Mouse (Mus musculus) MEL (cell line): ENCODE measurements around the gene Ddx19a.
A peak's percentile ranks its signal among the peaks of the same experiment; 100 is the strongest.

Experiments used
- CHD2 ChIP-seq: IDR thresholded peaks from 2 replicates; pipeline ENCODE4 v1.6.1; 2011; ENCODE audit warnings: low read length, improper control_type of control experiment
- CTCF ChIP-seq, 3 experiments: IDR thresholded peaks in 2 of 3; conservative IDR thresholded peaks in 1 of 3; 2 replicates each; pipeline ENCODE4 v1.5.1; 2011 to 2012; ENCODE audit warnings: low read length in 3 of 3, low read depth in 2 of 3, mild to moderate bottlenecking in 2 of 3, improper control_type of control experiment in 1 of 3, inconsistent platforms in 1 of 3, mixed read lengths in 1 of 3, moderate library complexity in 1 of 3; ENCODE audit not compliant: control insufficient read depth in 1 of 3, insufficient read depth in 1 of 3, poor library complexity in 1 of 3, severe bottlenecking in 1 of 3
- E2F4 ChIP-seq: IDR thresholded peaks from 2 replicates; pipeline ENCODE4 v1.6.1; 2011; ENCODE audit warnings: low read depth, low read length, improper control_type of control experiment, borderline replicate concordance
- EP300 ChIP-seq, 2 experiments: IDR thresholded peaks; 2 replicates each; pipeline ENCODE4 v1.6.1; 2011; ENCODE audit warnings: improper control_type of control experiment in 2 of 2, low read length in 2 of 2, low read depth in 1 of 2, mild to moderate bottlenecking in 1 of 2
- GATA1 ChIP-seq: IDR thresholded peaks from 2 replicates; pipeline ENCODE4 v1.6.1; 2011; ENCODE audit warnings: low read depth, low read length, improper control_type of control experiment
- MAZ ChIP-seq: IDR thresholded peaks from 2 replicates; pipeline ENCODE4 v1.6.1; 2012; ENCODE audit warnings: low read depth, mild to moderate bottlenecking, inconsistent platforms, low read length, improper control_type of control experiment
- POLR2A ChIP-seq, 2 experiments: IDR thresholded peaks; 2 replicates each; pipeline ENCODE4 v1.6.1; 2011 to 2012; ENCODE audit warnings: low read length in 2 of 2, mild to moderate bottlenecking in 2 of 2, control low read depth in 1 of 2, improper control_type of control experiment in 1 of 2, low read depth in 1 of 2, moderate library complexity in 1 of 2; ENCODE audit not compliant: control insufficient read depth in 1 of 2, insufficient read depth in 1 of 2, poor library complexity in 1 of 2
- TBP ChIP-seq: IDR thresholded peaks from 2 replicates; pipeline ENCODE4 v1.8.0; 2011; ENCODE audit warnings: low read depth, low read length, improper control_type of control experiment
- ZC3H11A ChIP-seq: IDR thresholded peaks from 2 replicates; pipeline ENCODE4 v1.6.1; 2012; ENCODE audit warnings: low read depth, mild to moderate bottlenecking, inconsistent platforms, low read length, improper control_type of control experiment
- ZMIZ1 ChIP-seq: IDR thresholded peaks from 2 replicates; pipeline ENCODE4 v1.6.1; 2012; ENCODE audit warnings: low read depth, mild to moderate bottlenecking, inconsistent platforms, low read length, improper control_type of control experiment, moderate library complexity

DNA sequence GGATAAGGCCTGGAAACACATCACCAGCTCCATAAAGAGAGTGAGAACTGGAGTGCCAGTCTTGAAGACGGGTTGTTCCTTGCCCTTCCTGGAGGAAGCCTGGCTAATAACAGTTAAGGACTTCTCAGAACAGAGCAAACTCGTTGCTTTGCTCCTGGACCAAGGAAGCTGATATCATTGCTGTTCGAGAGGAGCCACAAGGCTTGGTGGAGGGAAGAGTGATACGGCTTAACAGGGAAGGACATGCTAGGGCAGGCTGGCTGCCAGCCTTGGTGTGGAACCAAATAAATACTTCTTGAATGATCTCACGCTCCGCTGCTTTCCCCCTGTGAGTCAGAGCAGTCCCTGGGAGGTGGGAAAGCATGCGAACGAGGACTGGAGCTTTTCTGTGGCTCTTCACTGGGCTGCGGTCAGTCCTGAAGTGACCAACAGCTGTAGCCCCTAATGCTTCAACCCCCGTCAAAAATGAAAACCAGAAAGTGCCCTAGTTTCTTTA, 56.1 kb downstream of the Ddx19a start:
- no peak for TF ChIP-seq CTCF (IDR thresholded peaks at IDR 0.05 in 2 of 3, conservative IDR thresholded peaks at IDR 0.05 in 1 of 3; ENCODE audit: control insufficient read depth in 1 of 3, insufficient read depth in 1 of 3, low read depth in 2 of 3, low read length in 3 of 3, poor library complexity in 1 of 3, severe bottlenecking in 1 of 3)
- no peak for TF ChIP-seq ZC3H11A
- TF ChIP-seq GATA1 = no peak; the same call in 1 of the 2 replicates
- no peak; the same call in 1 of the 2 replicates for TF ChIP-seq TBP
- TF ChIP-seq CHD2 = no peak
- no peak for TF ChIP-seq E2F4
- TF ChIP-seq POLR2A (IDR thresholded peaks at IDR 0.05; ENCODE audit: control insufficient read depth in 1 of 2, insufficient read depth in 1 of 2, low read depth in 1 of 2, low read length in 2 of 2, poor library complexity in 1 of 2) = no peak
- TF ChIP-seq MAZ = no peak
- TF ChIP-seq ZMIZ1 = no peak
- peak; percentile 57 to 73; a peak in 3 of 4 replicates for TF ChIP-seq EP300 (IDR thresholded peaks at IDR 0.05; ENCODE audit: low read depth in 1 of 2, low read length in 2 of 2)
